Mouse (Mus musculus): Measurements from ENCODE around the gene Cyb561. TPM values are rescaled to one million over a fixed set of nuclear protein-coding genes. Genes with fewer than 3 reads are reported as not detected.
A peak's percentile ranks its signal among the peaks of the same experiment; 100 is the strongest.

The Cyb561 gene
- polyA plus RNA-seq, 1 experiment from 2014 or later = 14.0 TPM

DNA sequence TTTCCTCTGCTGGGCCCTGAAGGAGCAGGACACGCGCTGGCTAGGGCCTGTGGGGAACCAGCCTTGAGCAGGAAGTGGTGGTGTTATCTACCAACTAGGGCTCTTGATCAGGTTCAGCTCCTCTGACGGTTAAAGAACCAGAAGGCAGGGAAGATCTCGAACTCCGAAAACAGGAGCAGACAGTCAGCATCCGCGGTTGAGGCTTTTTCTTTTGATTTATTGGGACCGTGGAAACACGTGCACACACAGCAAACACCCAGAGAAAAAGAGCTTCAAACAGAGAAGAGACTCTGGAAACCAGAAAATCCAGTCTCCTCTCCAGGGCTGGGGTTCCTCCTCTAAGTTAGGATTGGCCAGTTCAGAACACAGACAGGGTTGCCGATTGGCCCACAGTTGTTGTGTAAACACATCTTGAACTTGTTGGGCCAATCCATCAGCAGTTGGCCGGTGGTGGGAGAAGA lies 6.4 kb downstream of the Cyb561 start:
- ATAC-seq (ENCODE audit: insufficient read depth, low FRiP score, low TSS enrichment) (no peak), DNase-seq (ENCODE audit: low spot score) (no peak)
- H3K27ac ChIP-seq (ENCODE audit: low read depth, low read length) = no peak overlapping the region
- peaks cover 5% of the 10 kb centered on the region; the same call in 1 of the 2 replicates for H3K4me1 ChIP-seq (ENCODE audit: control insufficient read depth, insufficient read depth, low read length)
- 53% methylated on average over 11 of the region's 11 CpGs for WGBS
- peaks cover 8% of the 10 kb centered on the region for H3K27me3 ChIP-seq (ENCODE audit: control insufficient read depth, insufficient read depth, low read length)
- H3K36me3 ChIP-seq (ENCODE audit: control insufficient read depth, insufficient read depth, low read length) = no peaks in the 10 kb centered on the region
- H3K4me2 ChIP-seq (ENCODE audit: low read depth) = no peak overlapping the region
- H3K4me3 ChIP-seq (ENCODE audit: low read depth, low read length) = no peak overlapping the region
- no peak overlapping the region for H3K9ac ChIP-seq (ENCODE audit: low read length)
- H3K9me3 ChIP-seq (ENCODE audit: control insufficient read depth, low read length) = no peaks in the 10 kb centered on the region

DNA sequence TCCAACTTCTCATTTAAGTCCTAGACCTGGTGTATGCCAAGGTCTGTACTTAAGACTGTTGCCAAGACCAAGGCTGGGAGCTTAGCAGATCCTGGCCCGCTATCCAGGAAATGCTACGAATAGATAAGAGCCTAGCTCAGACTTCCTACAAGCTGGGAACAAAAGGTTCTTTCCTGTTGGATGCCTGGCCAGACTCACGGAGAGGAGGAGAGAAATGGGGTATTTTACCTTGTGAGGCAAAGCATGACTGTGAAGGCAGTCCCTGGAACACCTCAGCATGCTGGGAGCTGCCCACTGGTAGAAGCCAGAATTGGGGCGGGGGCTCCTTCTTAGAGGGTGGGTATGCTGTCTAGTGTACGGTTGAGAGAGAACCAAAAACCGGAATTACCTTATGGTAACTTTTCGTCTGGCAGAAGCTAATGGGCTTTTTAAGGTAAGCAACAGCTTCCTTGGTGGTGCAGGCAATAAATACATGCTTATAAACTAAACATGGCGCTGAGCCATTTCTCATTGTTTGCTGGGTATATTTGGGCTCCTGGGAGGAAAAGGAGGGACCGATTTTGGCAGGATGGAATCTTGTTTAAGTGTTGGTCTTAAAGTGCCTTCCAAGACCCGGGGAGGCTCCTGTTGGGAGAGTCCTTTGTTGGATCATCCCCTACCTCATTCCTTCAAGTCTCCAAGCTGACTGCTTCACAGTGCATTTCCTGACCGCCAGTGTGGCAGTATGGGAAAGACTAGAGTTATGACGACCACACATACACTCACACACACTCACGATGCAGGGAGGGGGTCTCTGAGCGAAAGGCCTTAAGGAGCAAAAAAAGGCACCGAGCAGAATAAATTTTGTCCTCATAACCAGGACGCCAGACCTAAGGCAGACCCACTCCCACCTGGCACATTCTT lies 8.1 kb downstream of the Cyb561 start:
- H3K4me3 ChIP-seq (ENCODE audit: low read depth, low read length) = peak overlapping the region; percentile 66
- DNase-seq (ENCODE audit: low spot score) (no peak), ATAC-seq (ENCODE audit: insufficient read depth, low FRiP score, low TSS enrichment) (no peak)
- H3K27me3 ChIP-seq (ENCODE audit: control insufficient read depth, insufficient read depth, low read length) = peaks cover 8% of the 10 kb centered on the region
- peaks cover 5% of the 10 kb centered on the region; the same call in 1 of the 2 replicates for H3K4me1 ChIP-seq (ENCODE audit: control insufficient read depth, insufficient read depth, low read length)
- peak overlapping the region; percentile 96 for H3K4me2 ChIP-seq (ENCODE audit: low read depth)
- 80% methylated on average over 16 of the region's 16 CpGs for WGBS
- no peaks in the 10 kb centered on the region for H3K9me3 ChIP-seq (ENCODE audit: control insufficient read depth, low read length)
- H3K9ac ChIP-seq (ENCODE audit: low read length) = no peak overlapping the region
- H3K27ac ChIP-seq (ENCODE audit: low read depth, low read length) = no peak overlapping the region
- H3K36me3 ChIP-seq (ENCODE audit: control insufficient read depth, insufficient read depth, low read length) = no peaks in the 10 kb centered on the region

DNA sequence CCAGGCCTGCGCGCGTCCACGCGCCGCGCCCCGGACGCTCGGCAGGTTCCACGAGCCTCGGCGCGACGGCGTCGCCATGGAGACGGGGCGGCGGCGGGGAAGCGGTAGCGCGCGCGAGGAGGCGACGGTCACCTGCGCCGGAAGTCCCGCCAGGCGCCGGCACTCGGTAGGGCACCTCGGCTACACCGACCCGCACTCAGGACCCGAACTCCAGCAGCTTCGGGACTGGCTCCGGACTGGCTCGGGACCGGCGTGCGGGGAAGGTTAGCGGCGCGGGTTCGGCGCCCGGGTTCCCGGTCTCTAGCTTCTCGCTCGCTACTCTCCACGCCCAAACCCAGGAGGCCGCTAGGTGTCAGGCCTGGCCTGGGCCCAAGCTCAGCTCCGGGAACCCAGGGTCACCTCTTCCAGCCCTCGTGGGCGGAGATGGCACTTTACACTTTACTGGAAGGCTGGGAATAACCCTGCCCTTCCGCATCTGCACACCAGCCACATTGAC lies 9.0 kb downstream of the Cyb561 start:
- H3K27ac ChIP-seq (ENCODE audit: low read depth, low read length) = no peak overlapping the region
- under 1% methylated on average over 52 of the region's 59 CpGs for WGBS
- H3K9ac ChIP-seq (ENCODE audit: low read length) = peak overlapping the region; percentile 66
- peak overlapping the region; percentile 66 for H3K4me3 ChIP-seq (ENCODE audit: low read depth, low read length)
- H3K36me3 ChIP-seq (ENCODE audit: control insufficient read depth, insufficient read depth, low read length) = no peaks in the 10 kb centered on the region
- ATAC-seq (ENCODE audit: insufficient read depth, low FRiP score, low TSS enrichment) (peak; percentile 67), DNase-seq (ENCODE audit: low spot score) (peak; percentile 72)
- H3K27me3 ChIP-seq (ENCODE audit: control insufficient read depth, insufficient read depth, low read length) = peaks cover 8% of the 10 kb centered on the region
- peak overlapping the region; percentile 96 for H3K4me2 ChIP-seq (ENCODE audit: low read depth)
- peaks cover 5% of the 10 kb centered on the region; the same call in 1 of the 2 replicates for H3K4me1 ChIP-seq (ENCODE audit: control insufficient read depth, insufficient read depth, low read length)
- no peaks in the 10 kb centered on the region for H3K9me3 ChIP-seq (ENCODE audit: control insufficient read depth, low read length)

DNA sequence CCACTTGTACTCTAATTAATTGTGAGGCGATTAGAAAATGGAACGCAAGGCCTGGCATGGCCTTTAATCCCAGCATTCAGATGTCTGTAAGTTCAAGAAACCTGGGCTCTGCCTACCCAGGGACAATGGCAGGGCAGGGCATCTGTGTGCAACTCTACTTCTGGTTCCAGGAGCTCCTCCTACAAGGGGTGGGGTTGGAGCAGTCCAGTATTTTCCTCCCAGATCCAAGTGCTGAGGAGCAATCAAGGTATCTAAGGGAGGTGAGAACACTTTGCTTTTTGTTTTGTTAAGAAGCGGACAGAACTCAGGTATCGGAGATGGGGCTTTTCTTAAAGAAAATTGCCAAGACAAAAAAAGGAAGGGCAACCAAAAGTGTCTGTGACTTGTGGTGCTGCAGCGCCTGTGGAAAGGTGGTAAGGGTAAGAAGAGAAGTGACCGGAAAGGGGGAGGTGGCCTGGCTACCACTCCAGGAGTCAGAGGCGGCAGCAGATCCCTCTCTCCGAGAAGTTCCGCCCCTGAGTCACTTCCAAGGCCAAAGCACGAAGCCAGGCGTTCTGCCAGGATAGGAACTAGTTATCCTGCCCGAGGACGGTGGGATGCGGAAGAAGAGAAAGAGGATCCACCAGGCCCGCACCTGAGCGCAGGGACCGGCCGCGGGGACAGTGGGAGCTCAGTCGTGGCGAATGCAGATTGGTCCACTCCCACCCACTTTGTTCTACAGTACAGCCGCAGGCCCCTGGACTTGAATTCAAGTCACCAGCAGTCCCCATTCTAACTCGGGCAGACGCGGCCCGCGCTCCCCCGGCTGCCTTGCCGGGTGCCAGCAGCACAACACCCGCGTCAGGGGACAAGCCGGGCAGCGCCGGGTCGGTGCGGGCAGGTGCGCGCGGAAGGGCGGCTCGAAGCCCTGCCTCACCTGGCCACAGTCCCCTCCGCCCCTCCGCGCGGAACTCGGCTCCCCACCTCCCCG lies 9.7 kb downstream of the Cyb561 start:
- Histone ChIP-seq H3K36me3 (ENCODE audit: control insufficient read depth, insufficient read depth, low read length) (no peaks in the 10 kb centered on the region), H3K9me3 (ENCODE audit: control insufficient read depth, low read length) (no peaks in the 10 kb centered on the region), H3K27ac (ENCODE audit: low read depth, low read length) (no peak overlapping the region), H3K4me1 (ENCODE audit: control insufficient read depth, insufficient read depth, low read length) (peaks cover 5% of the 10 kb centered on the region; the same call in 1 of the 2 replicates), H3K4me3 (ENCODE audit: low read depth, low read length) (peak overlapping the region; percentile 66), H3K27me3 (ENCODE audit: control insufficient read depth, insufficient read depth, low read length) (peaks cover 8% of the 10 kb centered on the region), H3K4me2 (ENCODE audit: low read depth) (peak overlapping the region; percentile 96), H3K9ac (ENCODE audit: low read length) (peak overlapping the region; percentile 66)
- ATAC-seq (ENCODE audit: insufficient read depth, low FRiP score, low TSS enrichment) (no peak), DNase-seq (ENCODE audit: low spot score) (peak; percentile 31)
- 6% methylated on average over 47 of the region's 47 CpGs for WGBS

DNA sequence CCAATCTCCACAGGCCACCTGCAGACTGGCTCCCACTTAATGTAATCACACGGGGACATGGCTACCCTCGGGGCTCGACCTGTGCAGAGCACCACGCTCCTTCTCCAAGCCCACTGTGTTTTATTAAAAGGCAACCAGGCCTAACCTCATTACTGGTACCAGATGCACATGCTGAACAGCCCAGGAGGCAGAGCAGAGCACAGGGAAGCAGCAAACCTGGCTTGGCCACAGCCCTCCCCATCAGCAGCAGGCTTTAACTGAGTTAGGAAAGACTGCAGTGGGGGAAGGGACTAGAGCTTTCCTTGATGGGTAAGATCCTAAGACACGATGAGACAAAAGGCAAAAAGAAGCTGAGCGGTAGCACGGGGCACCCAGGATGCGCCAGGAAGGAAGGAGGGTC lies 11.2 kb downstream of the Cyb561 start:
- no peaks in the 10 kb centered on the region for H3K9me3 ChIP-seq (ENCODE audit: control insufficient read depth, low read length)
- DNase-seq (ENCODE audit: low spot score) (no peak), ATAC-seq (ENCODE audit: insufficient read depth, low FRiP score, low TSS enrichment) (no peak)
- no peak overlapping the region for H3K4me3 ChIP-seq (ENCODE audit: low read depth, low read length)
- peaks cover 5% of the 10 kb centered on the region; the same call in 1 of the 2 replicates for H3K4me1 ChIP-seq (ENCODE audit: control insufficient read depth, insufficient read depth, low read length)
- H3K4me2 ChIP-seq (ENCODE audit: low read depth) = no peak overlapping the region
- WGBS = 75% methylated on average over 8 of the region's 8 CpGs
- no peak overlapping the region for H3K9ac ChIP-seq (ENCODE audit: low read length)
- H3K27ac ChIP-seq (ENCODE audit: low read depth, low read length) = no peak overlapping the region
- H3K27me3 ChIP-seq (ENCODE audit: control insufficient read depth, insufficient read depth, low read length) = peaks cover 8% of the 10 kb centered on the region
- H3K36me3 ChIP-seq (ENCODE audit: control insufficient read depth, insufficient read depth, low read length) = no peaks in the 10 kb centered on the region

DNA sequence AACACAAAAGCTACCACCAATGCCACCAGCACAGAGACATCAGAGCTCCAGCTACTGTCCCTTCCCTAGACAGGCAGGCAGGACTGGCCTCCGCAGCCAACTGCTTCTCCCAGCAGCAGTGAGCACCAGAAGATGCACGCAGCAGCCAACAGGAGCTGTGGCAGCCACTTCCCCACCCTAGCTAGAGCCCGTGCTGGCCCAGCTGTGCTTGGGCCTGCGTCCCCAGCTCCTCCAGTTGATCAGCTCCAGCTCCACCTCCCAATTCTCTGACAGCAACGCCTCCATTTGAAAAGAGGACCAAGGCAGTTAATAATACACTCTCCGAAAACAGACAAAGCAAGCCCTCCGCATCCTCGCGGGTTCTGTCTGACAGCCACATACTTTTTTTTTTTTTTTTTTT lies 14.4 kb downstream of the Cyb561 start:
- H3K4me1 ChIP-seq (ENCODE audit: control insufficient read depth, insufficient read depth, low read length) = peaks cover 3% of the 10 kb centered on the region; the same call in 1 of the 2 replicates
- H3K9me3 ChIP-seq (ENCODE audit: control insufficient read depth, low read length) = no peaks in the 10 kb centered on the region
- no peak overlapping the region for H3K4me3 ChIP-seq (ENCODE audit: low read depth, low read length)
- no peaks in the 10 kb centered on the region for H3K36me3 ChIP-seq (ENCODE audit: control insufficient read depth, insufficient read depth, low read length)
- H3K27me3 ChIP-seq (ENCODE audit: control insufficient read depth, insufficient read depth, low read length) = peaks cover 7% of the 10 kb centered on the region
- 62% methylated on average over 9 of the region's 9 CpGs for WGBS
- ATAC-seq (ENCODE audit: insufficient read depth, low FRiP score, low TSS enrichment) (no peak), DNase-seq (ENCODE audit: low spot score) (no peak)
- no peak overlapping the region for H3K9ac ChIP-seq (ENCODE audit: low read length)
- no peak overlapping the region for H3K27ac ChIP-seq (ENCODE audit: low read depth, low read length)
- no peak overlapping the region for H3K4me2 ChIP-seq (ENCODE audit: low read depth)

DNA sequence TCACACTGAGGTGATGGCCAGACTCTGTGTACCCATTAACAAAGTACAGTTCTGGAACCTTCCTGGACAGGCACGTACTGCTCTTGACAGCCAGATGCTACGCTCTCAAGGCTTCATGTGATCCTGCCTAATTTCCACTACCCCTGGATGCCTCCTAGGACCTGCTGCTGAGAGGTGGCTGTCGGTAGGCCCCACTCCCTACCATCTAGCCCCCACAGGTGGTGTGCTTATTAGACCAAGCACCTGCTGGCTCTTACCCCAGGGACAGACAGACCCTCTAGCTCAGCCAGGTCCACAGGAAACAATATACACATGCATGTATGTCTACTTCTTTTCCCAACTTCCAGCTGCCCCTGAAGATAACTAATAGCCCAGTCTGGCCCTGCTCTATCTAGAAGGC lies 16.2 kb downstream of the Cyb561 start:
- no peak overlapping the region for H3K4me3 ChIP-seq (ENCODE audit: low read depth, low read length)
- DNase-seq (ENCODE audit: low spot score) = no peak
- no peak overlapping the region for H3K9ac ChIP-seq (ENCODE audit: low read length)
- no peaks in the 10 kb centered on the region for H3K27me3 ChIP-seq (ENCODE audit: control insufficient read depth, insufficient read depth, low read length)
- no peak for ATAC-seq (ENCODE audit: insufficient read depth, low FRiP score, low TSS enrichment)
- no peaks in the 10 kb centered on the region for H3K4me1 ChIP-seq (ENCODE audit: control insufficient read depth, insufficient read depth, low read length)
- WGBS = 89% methylated on average over 3 of the region's 3 CpGs
- no peaks in the 10 kb centered on the region for H3K9me3 ChIP-seq (ENCODE audit: control insufficient read depth, low read length)
- no peak overlapping the region for H3K4me2 ChIP-seq (ENCODE audit: low read depth)
- no peak overlapping the region for H3K27ac ChIP-seq (ENCODE audit: low read depth, low read length)
- no peaks in the 10 kb centered on the region for H3K36me3 ChIP-seq (ENCODE audit: control insufficient read depth, insufficient read depth, low read length)

DNA sequence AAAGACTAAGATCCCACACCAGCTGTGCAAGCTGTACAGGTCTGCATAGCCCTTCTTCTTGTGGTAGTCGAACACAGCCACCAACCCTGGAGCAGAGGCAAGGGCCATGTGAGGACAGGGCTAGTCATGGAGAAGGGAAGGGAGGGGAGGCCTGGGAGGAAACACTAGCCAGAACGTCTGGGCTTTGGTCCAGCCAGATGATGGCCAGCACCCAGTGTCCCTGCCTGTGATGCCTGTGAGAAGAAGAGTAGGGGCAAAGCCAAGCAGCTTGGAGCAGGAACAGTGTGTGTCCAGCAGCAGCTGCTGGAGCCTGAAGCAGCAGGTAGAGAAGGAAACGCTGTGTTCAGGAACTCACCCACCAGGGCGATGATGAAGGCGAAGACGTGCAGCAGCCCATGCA lies 16.9 kb downstream of the Cyb561 start:
- Histone ChIP-seq H3K9ac (ENCODE audit: low read length) (no peak overlapping the region), H3K9me3 (ENCODE audit: control insufficient read depth, low read length) (no peaks in the 10 kb centered on the region), H3K27ac (ENCODE audit: low read depth, low read length) (no peak overlapping the region), H3K4me1 (ENCODE audit: control insufficient read depth, insufficient read depth, low read length) (no peaks in the 10 kb centered on the region), H3K4me3 (ENCODE audit: low read depth, low read length) (no peak overlapping the region), H3K36me3 (ENCODE audit: control insufficient read depth, insufficient read depth, low read length) (no peaks in the 10 kb centered on the region), H3K4me2 (ENCODE audit: low read depth) (no peak overlapping the region), H3K27me3 (ENCODE audit: control insufficient read depth, insufficient read depth, low read length) (no peaks in the 10 kb centered on the region)
- WGBS = 87% methylated on average over 6 of the region's 6 CpGs
- no peak for ATAC-seq (ENCODE audit: insufficient read depth, low FRiP score, low TSS enrichment)
- DNase-seq (ENCODE audit: low spot score) = no peak
